Mouse (Mus musculus): ENCODE results near the gene Mcm2.

Gene Mcm2

GRCm38 (mm10) chr6:88889410-88890042 lies 9.1 kb downstream of the Mcm2 start:
- DNase-seq (ENCODE audit: low read depth, low spot score) = no peak

- peak; percentile 89 for DNase-seq (ENCODE audit: low read depth, low spot score)
Measured at GRCm38 (mm10) chr6:88886417-88886967, 12.1 kb downstream of the Mcm2 start.

GRCm38 (mm10) chr6:88885644-88886416 lies 12.8 kb downstream of the Mcm2 start:
- no peak for DNase-seq (ENCODE audit: low read depth, low spot score)

- no peak for DNase-seq (ENCODE audit: low read depth, low spot score)
Measured at GRCm38 (mm10) chr6:88884690-88885089, 13.9 kb downstream of the Mcm2 start.

GRCm38 (mm10) chr6:88884195-88884594 lies 14.4 kb downstream of the Mcm2 start:
- DNase-seq (ENCODE audit: low read depth, low spot score) = no peak

- no peak for DNase-seq (ENCODE audit: low read depth, low spot score)
Measured at GRCm38 (mm10) chr6:88881334-88881733, 17.2 kb downstream of the Mcm2 start.

GRCm38 (mm10) chr6:88879471-88879870 lies 19.1 kb downstream of the Mcm2 start:
- DNase-seq (ENCODE audit: low read depth, low spot score) = no peak

- DNase-seq (ENCODE audit: low read depth, low spot score) = no peak
Measured at GRCm38 (mm10) chr6:88874868-88875508, 23.6 kb downstream of the Mcm2 start, which contains the start of gene Podxl2. TSS of gene Podxl2 (minus strand) at chr6:88875044.

GRCm38 (mm10) chr6:88873965-88874867 lies 24.4 kb downstream of the Mcm2 start:
- DNase-seq (ENCODE audit: low read depth, low spot score) = no peak

GRCm38 (mm10) chr6:88872811-88873210 lies 25.8 kb downstream of the Mcm2 start:
- DNase-seq (ENCODE audit: low read depth, low spot score) = no peak

GRCm38 (mm10) chr6:88871546-88871945 lies 27.0 kb downstream of the Mcm2 start:
- DNase-seq (ENCODE audit: low read depth, low spot score) = no peak

GRCm38 (mm10) chr6:88870594-88870993 lies 28.0 kb downstream of the Mcm2 start:
- no peak for DNase-seq (ENCODE audit: low read depth, low spot score)

- no peak for DNase-seq (ENCODE audit: low read depth, low spot score)
Measured at GRCm38 (mm10) chr6:88869459-88869858, 29.1 kb downstream of the Mcm2 start.

- DNase-seq (ENCODE audit: low read depth, low spot score) = no peak
Measured at GRCm38 (mm10) chr6:88865704-88866103, 32.9 kb downstream of the Mcm2 start.

GRCm38 (mm10) chr6:88860914-88861313 lies 37.7 kb downstream of the Mcm2 start:
- DNase-seq (ENCODE audit: low read depth, low spot score) = peak; percentile 66

GRCm38 (mm10) chr6:88858341-88858740 lies 40.2 kb downstream of the Mcm2 start:
- DNase-seq (ENCODE audit: low read depth, low spot score) = no peak

GRCm38 (mm10) chr6:88857830-88858229 lies 40.8 kb downstream of the Mcm2 start:
- no peak for DNase-seq (ENCODE audit: low read depth, low spot score)

GRCm38 (mm10) chr6:88857249-88857648 lies 41.3 kb downstream of the Mcm2 start:
- no peak for DNase-seq (ENCODE audit: low read depth, low spot score)

GRCm38 (mm10) chr6:88855636-88856035 lies 42.9 kb downstream of the Mcm2 start:
- DNase-seq (ENCODE audit: low read depth, low spot score) = peak; percentile 75

GRCm38 (mm10) chr6:88854509-88854908 lies 44.1 kb downstream of the Mcm2 start:
- DNase-seq (ENCODE audit: low read depth, low spot score) = no peak

GRCm38 (mm10) chr6:88850034-88850433 lies 48.5 kb downstream of the Mcm2 start:
- DNase-seq (ENCODE audit: low read depth, low spot score) = no peak
